Mouse (Mus musculus) forebrain, embryonic 14.5 days (tissue): ENCODE measurements at regions not wholly inside any gene's neighbourhood (a gene's known extent, or its start where the extent isn't known, plus 50 kb on each side); places are given as distances from the start of the nearest gene placed in this dataset.
"Not testable (repeated sequence)": the region's sequence is repeated elsewhere in the genome, so short reads cannot be mapped to it uniquely, and the experiment has no call there.

Experiments
- ATAC-seq: fragments of 200-750 bp; cut with Nextera tagmentation; 2 replicates; pipeline ENCODE4 v1.8.0; 2017; ENCODE audit warnings: mild to moderate bottlenecking, moderate library complexity
- DNase-seq: peaks from one replicate; pipeline ENCODE4 v3.0.0-alpha.2; 2015; ENCODE audit warnings: low spot score
- H3K27ac ChIP-seq: fragments of 300-500 bp; sonication (generic); 2 replicates; pipeline ENCODE4 v1.5.1; 2014; ENCODE audit warnings: low read depth, mild to moderate bottlenecking, control low read depth, low read length, moderate library complexity
- H3K27me3 ChIP-seq: fragments of 300-500 bp; sonication (generic); replicated peaks from 2 replicates; pipeline ENCODE4 v1.6.1; 2014; ENCODE audit warnings: low read length, control low read depth, mixed read lengths; ENCODE audit not compliant: control insufficient read depth, insufficient read depth
- H3K36me3 ChIP-seq: fragments of 300-500 bp; sonication (generic); 2 replicates; pipeline ENCODE4 v1.6.1; 2014; ENCODE audit warnings: low read length, control low read depth; ENCODE audit not compliant: control insufficient read depth, insufficient read depth
- H3K4me1 ChIP-seq: fragments of 300-500 bp; sonication (generic); 2 replicates; pipeline ENCODE4 v1.6.1; 2014; ENCODE audit warnings: antibody characterized with exemption, low read length, control low read depth; ENCODE audit not compliant: control insufficient read depth, insufficient read depth
- H3K4me2 ChIP-seq: fragments of 300-500 bp; sonication (generic); 2 replicates; pipeline ENCODE4 v1.6.1; 2014; ENCODE audit warnings: mild to moderate bottlenecking, control low read depth, low read length
- H3K4me3 ChIP-seq: fragments of 300-500 bp; sonication (generic); 2 replicates; pipeline ENCODE4 v1.5.1; 2014; ENCODE audit warnings: low read depth, low read length, control low read depth
- H3K9ac ChIP-seq: fragments of 300-500 bp; sonication (generic); 2 replicates; pipeline ENCODE4 v1.6.1; 2014; ENCODE audit warnings: mild to moderate bottlenecking, low read length, control low read depth, moderate library complexity
- H3K9me3 ChIP-seq: fragments of 300-500 bp; sonication (generic); replicated peaks from 2 replicates; pipeline ENCODE4 v1.6.1; 2016; ENCODE audit warnings: low read length, control low read depth, mixed read lengths; ENCODE audit not compliant: control insufficient read depth
- WGBS: fragments of 180-500 bp; shearing (Covaris S2); extraction: QIAGEN DNeasy Blood & Tissue Kit; methylation state at CpG from one replicate; pipeline ENCODE4 v1.1.7; 2014; 5-methylcytosine and 5-hydroxymethylcytosine counted together

- Histone ChIP-seq H3K27ac (no peak overlapping the region), H3K4me3 (no peak overlapping the region), H3K36me3 (no peaks in the 10 kb centered on the region), H3K27me3 (no peaks in the 10 kb centered on the region), H3K9ac (no peak overlapping the region), H3K4me1 (no peaks in the 10 kb centered on the region), H3K4me2 (no peak overlapping the region), H3K9me3 (no peaks in the 10 kb centered on the region)
- DNase-seq (no peak), ATAC-seq (peak; percentile 58; the same call in 1 of the 2 replicates)
These were observed 364.0 kb upstream of the Rgs18 start for GRCm38 (mm10) chr1:145139267-145139651.

DNA sequence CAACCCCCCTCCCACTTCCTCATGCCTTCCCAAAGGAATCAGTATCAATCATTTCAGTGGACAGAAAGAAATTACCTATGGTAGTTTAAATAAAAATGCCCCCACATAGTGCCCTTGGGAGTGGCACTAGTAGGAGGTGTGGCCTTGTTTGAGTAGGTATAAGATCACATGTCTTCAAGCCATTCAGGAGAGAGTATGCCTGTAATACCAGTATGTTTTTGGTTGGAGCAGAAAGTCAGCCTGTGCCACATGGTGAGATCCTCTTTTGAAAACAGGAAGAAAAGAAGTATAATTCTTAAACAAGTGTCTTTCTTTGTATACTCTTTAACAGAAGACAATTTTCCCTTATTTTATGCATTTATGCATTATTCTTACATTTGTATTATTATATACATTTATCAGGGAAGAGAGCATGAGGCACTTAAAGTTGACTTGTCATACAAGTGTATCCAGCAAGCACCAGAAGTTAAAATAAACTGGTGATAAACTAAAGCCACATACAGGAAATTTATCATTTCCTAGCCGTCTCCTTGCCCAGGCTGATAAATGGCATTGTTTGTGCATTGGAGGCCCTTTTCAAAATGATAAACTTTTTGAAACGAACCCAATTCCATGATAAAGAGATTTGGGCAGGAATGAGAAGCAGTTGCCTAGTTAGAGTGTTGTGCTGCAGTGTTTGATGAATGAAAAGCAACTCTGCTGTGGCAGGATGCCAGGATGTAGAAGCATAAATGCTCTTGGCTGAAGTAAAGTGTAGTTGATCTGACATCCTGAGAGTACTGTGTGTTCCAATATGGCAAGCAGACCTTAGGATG, 363.4 kb upstream of the Rgs18 start:
- no peaks in the 10 kb centered on the region for H3K9me3 ChIP-seq
- DNase-seq: peak; percentile 80
- H3K36me3 ChIP-seq: no peaks in the 10 kb centered on the region
- no peaks in the 10 kb centered on the region for H3K27me3 ChIP-seq
- no peak overlapping the region for H3K4me2 ChIP-seq
- no peaks in the 10 kb centered on the region for H3K4me1 ChIP-seq
- H3K27ac ChIP-seq: no peak overlapping the region
- WGBS: 23% methylated on average over 2 of the region's 2 CpGs
- no peak overlapping the region for H3K4me3 ChIP-seq
- ATAC-seq: peak; percentile 76; the same call in 1 of the 2 replicates
- no peak overlapping the region for H3K9ac ChIP-seq

GRCm38 (mm10) chr1:145131020-145131419, 355.8 kb upstream of the Rgs18 start:
- no peak for ATAC-seq
- Histone ChIP-seq H3K4me1 (no peaks in the 10 kb centered on the region), H3K9ac (no peak overlapping the region), H3K27ac (no peak overlapping the region), H3K9me3 (no peaks in the 10 kb centered on the region), H3K4me2 (no peak overlapping the region), H3K27me3 (no peaks in the 10 kb centered on the region), H3K4me3 (no peak overlapping the region), H3K36me3 (no peaks in the 10 kb centered on the region)
- DNase-seq: no peak
- WGBS: 77% methylated on average over 1 of the region's 1 CpGs

DNA sequence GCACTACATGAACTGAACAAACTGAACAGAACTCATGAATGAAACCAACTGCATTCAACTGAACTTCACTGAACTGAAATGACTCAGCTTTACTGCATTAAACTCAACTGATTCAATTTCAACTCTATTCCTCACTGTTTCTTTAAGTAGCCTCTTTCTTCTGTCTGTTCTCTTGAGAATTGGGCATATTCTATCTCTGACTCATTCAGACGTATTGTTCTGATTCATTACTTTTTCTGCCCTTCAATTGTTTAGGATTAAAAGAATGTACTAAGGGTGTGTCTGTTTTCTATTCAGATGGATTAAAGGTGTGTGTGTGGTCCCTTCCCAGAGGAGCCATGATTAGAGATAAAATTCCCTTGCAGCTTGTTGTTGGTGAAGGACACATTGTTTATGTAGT, 337.9 kb upstream of the Rgs18 start:
- H3K27ac ChIP-seq: no peak overlapping the region
- H3K9me3 ChIP-seq: no peaks in the 10 kb centered on the region
- no peak for DNase-seq
- no peak overlapping the region for H3K9ac ChIP-seq
- no peak overlapping the region for H3K4me2 ChIP-seq
- WGBS: 79% methylated on average over 1 of the region's 1 CpGs
- ATAC-seq: no peak
- H3K4me1 ChIP-seq: no peaks in the 10 kb centered on the region
- H3K36me3 ChIP-seq: no peaks in the 10 kb centered on the region
- no peak overlapping the region for H3K4me3 ChIP-seq
- H3K27me3 ChIP-seq: no peaks in the 10 kb centered on the region

GRCm38 (mm10) chr1:145106771-145107170, 331.5 kb upstream of the Rgs18 start:
- H3K4me2 ChIP-seq, DNase-seq, H3K9me3 ChIP-seq, ATAC-seq, H3K36me3 ChIP-seq, H3K27me3 ChIP-seq, H3K9ac ChIP-seq, H3K4me3 ChIP-seq, H3K27ac ChIP-seq, H3K4me1 ChIP-seq: not testable (repeated sequence)
- WGBS: 89% methylated on average over 4 of the region's 4 CpGs

- WGBS: 41% methylated on average over 1 of the region's 1 CpGs
- Histone ChIP-seq H3K9me3 (no peaks in the 10 kb centered on the region), H3K36me3 (no peaks in the 10 kb centered on the region), H3K4me1 (no peaks in the 10 kb centered on the region), H3K27ac (no peak overlapping the region), H3K4me3 (no peak overlapping the region), H3K27me3 (no peaks in the 10 kb centered on the region), H3K4me2 (no peak overlapping the region), H3K9ac (no peak overlapping the region)
- DNase-seq (peak; percentile 3), ATAC-seq (no peak)
These were observed 290.1 kb upstream of the Rgs18 start for GRCm38 (mm10) chr1:145065255-145065854.

DNA sequence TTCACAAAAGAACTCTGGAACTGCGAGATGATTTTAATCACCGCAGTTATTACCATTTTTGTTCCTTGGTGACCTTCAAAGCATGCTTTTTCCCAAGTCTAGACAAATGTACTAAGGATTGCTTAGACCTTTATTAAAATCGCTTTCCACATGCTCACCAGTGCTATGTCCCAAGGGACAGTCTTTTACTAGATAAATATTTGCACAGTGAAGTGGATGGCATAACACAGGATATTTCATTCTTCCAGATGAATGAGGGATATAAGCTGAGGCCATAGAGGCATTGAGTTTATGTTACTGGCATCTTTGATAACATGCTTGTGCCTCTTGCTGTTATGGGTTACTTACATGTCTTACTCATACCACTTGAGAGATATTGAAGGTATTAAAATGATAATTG, 289.1 kb upstream of the Rgs18 start:
- H3K9me3 ChIP-seq: no peaks in the 10 kb centered on the region
- no peak overlapping the region for H3K27ac ChIP-seq
- H3K4me2 ChIP-seq: no peak overlapping the region
- ATAC-seq (no peak), DNase-seq (no peak)
- H3K36me3 ChIP-seq: no peaks in the 10 kb centered on the region
- H3K4me3 ChIP-seq: no peak overlapping the region
- 78% methylated on average over 3 of the region's 3 CpGs for WGBS
- H3K27me3 ChIP-seq: no peaks in the 10 kb centered on the region
- H3K4me1 ChIP-seq: no peaks in the 10 kb centered on the region
- no peak overlapping the region for H3K9ac ChIP-seq

GRCm38 (mm10) chr1:145015623-145016022, 240.4 kb upstream of the Rgs18 start:
- DNase-seq: no peak
- Histone ChIP-seq H3K9ac (no peak overlapping the region), H3K9me3 (no peaks in the 10 kb centered on the region), H3K27ac (no peak overlapping the region), H3K36me3 (no peaks in the 10 kb centered on the region), H3K4me2 (no peak overlapping the region), H3K4me1 (no peaks in the 10 kb centered on the region), H3K4me3 (no peak overlapping the region), H3K27me3 (no peaks in the 10 kb centered on the region)
- ATAC-seq: no peak
- 86% methylated on average over 4 of the region's 4 CpGs for WGBS

- Histone ChIP-seq H3K4me1 (no peaks in the 10 kb centered on the region), H3K9me3 (no peaks in the 10 kb centered on the region), H3K9ac (no peak overlapping the region), H3K4me3 (no peak overlapping the region), H3K27ac (no peak overlapping the region), H3K36me3 (no peaks in the 10 kb centered on the region), H3K4me2 (no peak overlapping the region), H3K27me3 (no peaks in the 10 kb centered on the region)
- no peak for DNase-seq
- ATAC-seq: no peak
These were observed 235.6 kb upstream of the Rgs18 start for GRCm38 (mm10) chr1:145010833-145011232.
